Mouse (Mus musculus): Measurements from ENCODE around the gene Dnase1l2. TPM values are rescaled to one million over a fixed set of nuclear protein-coding genes. Genes with fewer than 3 reads are reported as not detected.

Gene Dnase1l2
- polyA plus RNA-seq, 1 experiment from 2014 or later, result 6.1 TPM

GRCm38 (mm10) chr17:24424489-24424888, 18.4 kb downstream of the Dnase1l2 start:
- no peak overlapping the region for H3K9ac ChIP-seq (ENCODE audit: low read depth, low read length)
- H3K27me3 ChIP-seq (replicated peaks; ENCODE audit: control insufficient read depth, insufficient read depth, low read length), result no peaks in the 10 kb centered on the region
- no peak for ATAC-seq
- no peak overlapping the region for H3K4me2 ChIP-seq (ENCODE audit: low read length)
- H3K4me3 ChIP-seq (ENCODE audit: low read length), result no peak overlapping the region
- peaks cover 38% of the 10 kb centered on the region for H3K36me3 ChIP-seq (ENCODE audit: control insufficient read depth, insufficient read depth, low read length)
- peaks cover 6% of the 10 kb centered on the region for H3K4me1 ChIP-seq (ENCODE audit: control insufficient read depth, insufficient read depth, low read depth, low read length)
- H3K27ac ChIP-seq (ENCODE audit: low read depth, low read length), result no peak overlapping the region
- 94% methylated on average over 5 of the region's 5 CpGs for WGBS
- H3K9me3 ChIP-seq (ENCODE audit: control insufficient read depth, low read length), result no peaks in the 10 kb centered on the region

GRCm38 (mm10) chr17:24423114-24423513, 19.8 kb downstream of the Dnase1l2 start:
- H3K27me3 ChIP-seq (replicated peaks; ENCODE audit: control insufficient read depth, insufficient read depth, low read length), result no peaks in the 10 kb centered on the region
- peaks cover 6% of the 10 kb centered on the region for H3K4me1 ChIP-seq (ENCODE audit: control insufficient read depth, insufficient read depth, low read depth, low read length)
- H3K27ac ChIP-seq (ENCODE audit: low read depth, low read length), result no peak overlapping the region
- peaks cover 42% of the 10 kb centered on the region for H3K36me3 ChIP-seq (ENCODE audit: control insufficient read depth, insufficient read depth, low read length)
- no peak for ATAC-seq
- H3K4me3 ChIP-seq (ENCODE audit: low read length), result no peak overlapping the region
- no peak overlapping the region for H3K4me2 ChIP-seq (ENCODE audit: low read length)
- H3K9me3 ChIP-seq (ENCODE audit: control insufficient read depth, low read length), result no peaks in the 10 kb centered on the region
- 93% methylated on average over 4 of the region's 4 CpGs for WGBS
- no peak overlapping the region for H3K9ac ChIP-seq (ENCODE audit: low read depth, low read length)

GRCm38 (mm10) chr17:24416051-24416652, 26.8 kb downstream of the Dnase1l2 start:
- no peak overlapping the region for H3K27ac ChIP-seq (ENCODE audit: low read depth, low read length)
- H3K9ac ChIP-seq (ENCODE audit: low read depth, low read length), result no peak overlapping the region
- ATAC-seq, result no peak
- no peaks in the 10 kb centered on the region for H3K9me3 ChIP-seq (ENCODE audit: control insufficient read depth, low read length)
- peak overlapping the region; percentile 95 for H3K4me2 ChIP-seq (ENCODE audit: low read length)
- H3K4me1 ChIP-seq (ENCODE audit: control insufficient read depth, insufficient read depth, low read depth, low read length), result peaks cover 23% of the 10 kb centered on the region
- H3K4me3 ChIP-seq (ENCODE audit: low read length), result no peak overlapping the region; the same call in 1 of the 2 replicates
- no peaks in the 10 kb centered on the region for H3K27me3 ChIP-seq (replicated peaks; ENCODE audit: control insufficient read depth, insufficient read depth, low read length)
- WGBS, result 92% methylated on average over 3 of the region's 3 CpGs
- H3K36me3 ChIP-seq (ENCODE audit: control insufficient read depth, insufficient read depth, low read length), result peaks cover 21% of the 10 kb centered on the region

GRCm38 (mm10) chr17:24415011-24415410, 27.9 kb downstream of the Dnase1l2 start:
- 0% methylated on average over 21 of the region's 21 CpGs for WGBS
- Histone ChIP-seq H3K27me3 (replicated peaks; ENCODE audit: control insufficient read depth, insufficient read depth, low read length) (no peaks in the 10 kb centered on the region), H3K27ac (ENCODE audit: low read depth, low read length) (peak overlapping the region; percentile 91), H3K4me2 (ENCODE audit: low read length) (peak overlapping the region; percentile 95), H3K9me3 (ENCODE audit: control insufficient read depth, low read length) (no peaks in the 10 kb centered on the region), H3K4me3 (ENCODE audit: low read length) (peak overlapping the region; percentile 86), H3K4me1 (ENCODE audit: control insufficient read depth, insufficient read depth, low read depth, low read length) (peaks cover 23% of the 10 kb centered on the region), H3K9ac (ENCODE audit: low read depth, low read length) (peak overlapping the region; percentile 90), H3K36me3 (ENCODE audit: control insufficient read depth, insufficient read depth, low read length) (peaks cover 10% of the 10 kb centered on the region)
- ATAC-seq, result no peak

GRCm38 (mm10) chr17:24414230-24414976, 28.5 kb downstream of the Dnase1l2 start, which contains the start of gene Rnps1:
TSS of gene Rnps1 (plus strand) at chr17:24414565.
- Histone ChIP-seq H3K9me3 (ENCODE audit: control insufficient read depth, low read length) (no peaks in the 10 kb centered on the region), H3K4me2 (ENCODE audit: low read length) (peak within 1 kb of the TSS; percentile 95), H3K4me3 (ENCODE audit: low read length) (peak within 1 kb of the TSS; percentile 86), H3K36me3 (ENCODE audit: control insufficient read depth, insufficient read depth, low read length) (peaks cover 7% of the 10 kb centered on the region), H3K4me1 (ENCODE audit: control insufficient read depth, insufficient read depth, low read depth, low read length) (peaks cover 23% of the 10 kb centered on the region), H3K9ac (ENCODE audit: low read depth, low read length) (peak within 1 kb of the TSS; percentile 90), H3K27ac (ENCODE audit: low read depth, low read length) (peak within 1 kb of the TSS; percentile 91), H3K27me3 (replicated peaks; ENCODE audit: control insufficient read depth, insufficient read depth, low read length) (no peaks in the 10 kb centered on the region)
- peak; percentile 97 for ATAC-seq
- WGBS, result under 1% methylated on average over 62 of the region's 64 CpGs

- peak; percentile 44 for ATAC-seq
- 35% methylated on average over 22 of the region's 22 CpGs for WGBS
- no peaks in the 10 kb centered on the region for H3K9me3 ChIP-seq (ENCODE audit: control insufficient read depth, low read length)
- H3K36me3 ChIP-seq (ENCODE audit: control insufficient read depth, insufficient read depth, low read length), result peaks cover 12% of the 10 kb centered on the region
- peak overlapping the region; percentile 86 for H3K4me3 ChIP-seq (ENCODE audit: low read length)
- peak overlapping the region; percentile 95 for H3K4me2 ChIP-seq (ENCODE audit: low read length)
- H3K9ac ChIP-seq (ENCODE audit: low read depth, low read length), result peak overlapping the region; percentile 63
- H3K4me1 ChIP-seq (ENCODE audit: control insufficient read depth, insufficient read depth, low read depth, low read length), result peaks cover 23% of the 10 kb centered on the region
- peak overlapping the region; percentile 91 for H3K27ac ChIP-seq (ENCODE audit: low read depth, low read length)
- H3K27me3 ChIP-seq (replicated peaks; ENCODE audit: control insufficient read depth, insufficient read depth, low read length), result no peaks in the 10 kb centered on the region
These were observed 29.2 kb downstream of the Dnase1l2 start for GRCm38 (mm10) chr17:24413557-24414211.

GRCm38 (mm10) chr17:24407116-24407803, 35.6 kb downstream of the Dnase1l2 start:
- Histone ChIP-seq H3K27me3 (replicated peaks; ENCODE audit: control insufficient read depth, insufficient read depth, low read length) (no peaks in the 10 kb centered on the region), H3K9me3 (ENCODE audit: control insufficient read depth, low read length) (no peaks in the 10 kb centered on the region), H3K36me3 (ENCODE audit: control insufficient read depth, insufficient read depth, low read length) (peaks cover 25% of the 10 kb centered on the region), H3K4me1 (ENCODE audit: control insufficient read depth, insufficient read depth, low read depth, low read length) (no peaks in the 10 kb centered on the region), H3K4me2 (ENCODE audit: low read length) (no peak overlapping the region), H3K9ac (ENCODE audit: low read depth, low read length) (no peak overlapping the region), H3K27ac (ENCODE audit: low read depth, low read length) (no peak overlapping the region), H3K4me3 (ENCODE audit: low read length) (no peak overlapping the region)
- WGBS, result 89% methylated on average over 12 of the region's 12 CpGs
- no peak for ATAC-seq

- 79% methylated on average over 3 of the region's 3 CpGs for WGBS
- no peak overlapping the region for H3K4me2 ChIP-seq (ENCODE audit: low read length)
- no peaks in the 10 kb centered on the region for H3K27me3 ChIP-seq (replicated peaks; ENCODE audit: control insufficient read depth, insufficient read depth, low read length)
- no peak for ATAC-seq
- no peak overlapping the region for H3K4me3 ChIP-seq (ENCODE audit: low read length)
- H3K4me1 ChIP-seq (ENCODE audit: control insufficient read depth, insufficient read depth, low read depth, low read length), result no peaks in the 10 kb centered on the region
- H3K27ac ChIP-seq (ENCODE audit: low read depth, low read length), result no peak overlapping the region
- H3K9me3 ChIP-seq (ENCODE audit: control insufficient read depth, low read length), result no peaks in the 10 kb centered on the region
- peaks cover 43% of the 10 kb centered on the region for H3K36me3 ChIP-seq (ENCODE audit: control insufficient read depth, insufficient read depth, low read length)
- no peak overlapping the region for H3K9ac ChIP-seq (ENCODE audit: low read depth, low read length)
These were observed 40.5 kb downstream of the Dnase1l2 start for GRCm38 (mm10) chr17:24402371-24402770.
